Mouse (Mus musculus) liver, postnatal 0 days (tissue): Measurements from ENCODE around the gene Cenpa. TPM values are rescaled to one million over a fixed set of nuclear protein-coding genes. Genes with fewer than 3 reads are reported as not detected.
A peak's percentile ranks its signal among the peaks of the same experiment; 100 is the strongest.

Experiments
- ATAC-seq: fragments of 200-750 bp; cut with Nextera tagmentation; 2 replicates; pipeline ENCODE4 v1.8.0; 2017; ENCODE audit warnings: mild to moderate bottlenecking, moderate library complexity
- DNase-seq: peaks from one replicate; pipeline ENCODE4 v3.0.0-alpha.2; 2016
- H3K27ac ChIP-seq: fragments of 300-500 bp; sonication (generic); 2 replicates; pipeline ENCODE4 v1.5.1; 2014; ENCODE audit warnings: antibody characterized with exemption, moderate library complexity, mild to moderate bottlenecking, low read depth
- H3K27me3 ChIP-seq: fragments of 300-500 bp; sonication (generic); 2 replicates; pipeline ENCODE4 v1.6.1; 2014; ENCODE audit warnings: low read length, control low read depth, mixed read lengths; ENCODE audit not compliant: insufficient read depth
- H3K36me3 ChIP-seq: fragments of 300-500 bp; sonication (generic); replicated peaks from 2 replicates; pipeline ENCODE4 v1.6.1; 2014; ENCODE audit warnings: mild to moderate bottlenecking, control low read depth, low read length, moderate library complexity, mixed read lengths; ENCODE audit not compliant: insufficient read depth
- H3K4me1 ChIP-seq: fragments of 300-500 bp; sonication (generic); 2 replicates; pipeline ENCODE4 v1.6.1; 2014; ENCODE audit warnings: antibody characterized with exemption, mild to moderate bottlenecking, control low read depth; ENCODE audit not compliant: insufficient read depth
- H3K4me2 ChIP-seq: fragments of 300-500 bp; sonication (generic); 2 replicates; pipeline ENCODE4 v1.6.1; 2014; ENCODE audit warnings: low read depth, mild to moderate bottlenecking, low read length, moderate library complexity, mixed read lengths
- H3K4me3 ChIP-seq: fragments of 300-500 bp; sonication (generic); 2 replicates; pipeline ENCODE4 v1.5.1; 2014; ENCODE audit warnings: low read depth, low read length
- H3K9ac ChIP-seq: fragments of 300-500 bp; sonication (generic); replicated peaks from 2 replicates; pipeline ENCODE4 v1.6.1; 2014; ENCODE audit warnings: mild to moderate bottlenecking, moderate library complexity
- H3K9me3 ChIP-seq: fragments of 300-500 bp; sonication (generic); 2 replicates; pipeline ENCODE4 v1.6.1; 2016; ENCODE audit warnings: mild to moderate bottlenecking, control low read depth, low read length, mixed read lengths
- CTCF ChIP-seq: sonication (generic); IDR thresholded peaks from 2 replicates; pipeline ENCODE4 v1.5.1; 2016; ENCODE audit warnings: antibody characterized with exemption, low read depth
- EP300 ChIP-seq: IDR thresholded peaks from 2 replicates; pipeline ENCODE4 v1.6.1; 2016; ENCODE audit warnings: antibody characterized with exemption, low read depth, mild to moderate bottlenecking
- WGBS: fragments of 180-500 bp; shearing (Covaris S2); extraction: QIAGEN DNeasy Blood & Tissue Kit; methylation state at CpG from one replicate; pipeline ENCODE4 v1.1.7; 2014; ENCODE audit not compliant: insufficient replicate concordance; 5-methylcytosine and 5-hydroxymethylcytosine counted together
- polyA plus RNA-seq: library from polyadenylated mRNA; unstranded; fragments of >200 nt; fragmentation: Nextera tagmentation; extraction: Ambion mirVana; gene quantifications from 2 replicates; pipeline ENCODE4 v1.2.1, GENCODE M21; 2015

Cenpa gene
- polyA plus RNA-seq, 1 experiment from 2014 or later, result 145 TPM

GRCm38 (mm10) chr5:30624908-30625307 is 41.7 kb upstream of the Cenpa start:
- Histone ChIP-seq H3K36me3 (no peaks in the 10 kb centered on the region), H3K9me3 (no peaks in the 10 kb centered on the region), H3K9ac (no peak overlapping the region), H3K27me3 (peaks cover 30% of the 10 kb centered on the region), H3K4me2 (no peak overlapping the region), H3K4me3 (no peak overlapping the region), H3K27ac (no peak overlapping the region), H3K4me1 (peaks cover 21% of the 10 kb centered on the region)
- ATAC-seq (no peak), DNase-seq (no peak)
- no peak for TF ChIP-seq EP300
- TF ChIP-seq CTCF, result no peak
- 48% methylated on average over 4 of the region's 4 CpGs for WGBS

- Histone ChIP-seq H3K27me3 (peaks cover 28% of the 10 kb centered on the region), H3K4me1 (peaks cover 21% of the 10 kb centered on the region), H3K27ac (no peak overlapping the region), H3K4me2 (no peak overlapping the region), H3K9ac (no peak overlapping the region), H3K36me3 (no peaks in the 10 kb centered on the region), H3K4me3 (no peak overlapping the region), H3K9me3 (no peaks in the 10 kb centered on the region)
- 63% methylated on average over 3 of the region's 3 CpGs for WGBS
- ATAC-seq, result no peak
- DNase-seq, result no peak
- no peak for TF ChIP-seq EP300
- no peak for TF ChIP-seq CTCF
Measured at GRCm38 (mm10) chr5:30625379-30625778, 41.2 kb upstream of the Cenpa start.

- Histone ChIP-seq H3K36me3 (no peaks in the 10 kb centered on the region), H3K9me3 (no peaks in the 10 kb centered on the region), H3K27ac (no peak overlapping the region), H3K9ac (no peak overlapping the region), H3K4me3 (no peak overlapping the region), H3K4me2 (no peak overlapping the region), H3K4me1 (peaks cover 21% of the 10 kb centered on the region), H3K27me3 (peaks cover 18% of the 10 kb centered on the region)
- ATAC-seq (peak; percentile 78), DNase-seq (peak; percentile 34)
- TF ChIP-seq CTCF (no peak), EP300 (no peak)
- WGBS, result 62% methylated on average over 8 of the region's 8 CpGs
Measured at GRCm38 (mm10) chr5:30626331-30627105, 40.1 kb upstream of the Cenpa start.

- 0 out of 2 replicates have a peak, but pooled peaks cover 2% of the 10 kb centered on the region for H3K27me3 ChIP-seq
- no peak overlapping the region for H3K27ac ChIP-seq
- no peak overlapping the region for H3K4me3 ChIP-seq
- no peaks in the 10 kb centered on the region for H3K9me3 ChIP-seq
- no peak for TF ChIP-seq CTCF
- TF ChIP-seq EP300, result no peak
- no peak overlapping the region for H3K4me2 ChIP-seq
- WGBS, result 70% methylated on average over 3 of the region's 3 CpGs
- H3K4me1 ChIP-seq, result peaks cover 9% of the 10 kb centered on the region; the same call in 1 of the 2 replicates
- DNase-seq, result no peak
- no peaks in the 10 kb centered on the region for H3K36me3 ChIP-seq
- no peak for ATAC-seq
- no peak overlapping the region for H3K9ac ChIP-seq
Measured at GRCm38 (mm10) chr5:30628511-30628910, 38.1 kb upstream of the Cenpa start.

GRCm38 (mm10) chr5:30630401-30630800 is 36.2 kb upstream of the Cenpa start:
- no peak overlapping the region for H3K4me2 ChIP-seq
- DNase-seq, result no peak
- 0 out of 2 replicates have a peak, but pooled peaks cover 2% of the 10 kb centered on the region for H3K27me3 ChIP-seq
- peaks cover 2% of the 10 kb centered on the region; the same call in 1 of the 2 replicates for H3K4me1 ChIP-seq
- H3K9me3 ChIP-seq, result no peaks in the 10 kb centered on the region
- H3K4me3 ChIP-seq, result no peak overlapping the region
- ATAC-seq, result no peak
- H3K9ac ChIP-seq, result no peak overlapping the region
- H3K27ac ChIP-seq, result no peak overlapping the region
- WGBS, result 64% methylated on average over 6 of the region's 6 CpGs
- TF ChIP-seq CTCF, result no peak
- no peak for TF ChIP-seq EP300
- H3K36me3 ChIP-seq, result no peaks in the 10 kb centered on the region

GRCm38 (mm10) chr5:30632134-30632533 is 34.4 kb upstream of the Cenpa start:
- no peak for ATAC-seq

More at GRCm38 (mm10) chr5:30632134-30632533, 34.4 kb upstream of the Cenpa start:
- 0 out of 2 replicates have a peak, but pooled peaks cover 2% of the 10 kb centered on the region for H3K27me3 ChIP-seq
- no peak overlapping the region for H3K27ac ChIP-seq
- DNase-seq, result no peak
- no peaks in the 10 kb centered on the region for H3K4me1 ChIP-seq
- H3K9me3 ChIP-seq, result no peaks in the 10 kb centered on the region
- no peak overlapping the region for H3K4me2 ChIP-seq
- TF ChIP-seq EP300, result no peak
- TF ChIP-seq CTCF, result no peak
- no peak overlapping the region for H3K4me3 ChIP-seq
- no peak overlapping the region for H3K9ac ChIP-seq
- no peaks in the 10 kb centered on the region for H3K36me3 ChIP-seq
- WGBS, result 57% methylated on average over 1 of the region's 1 CpGs
